Mouse (Mus musculus) E14TG2a.4 (cell line): ENCODE data around the gene Gmfg.

Source experiments
- H3K27me3 ChIP-seq: 2 replicates; pipeline ENCODE4 v1.6.1; 2014; ENCODE audit warnings: low read length, control low read depth; ENCODE audit not compliant: insufficient read depth
- H3K36me3 ChIP-seq: 2 replicates; pipeline ENCODE4 v1.6.1; 2014; ENCODE audit warnings: low read length, control low read depth; ENCODE audit not compliant: insufficient read depth
- H3K4me1 ChIP-seq: replicated peaks from 2 replicates; pipeline ENCODE4 v1.6.1; 2014; ENCODE audit warnings: low read depth, low read length, control low read depth
- H3K4me3 ChIP-seq: replicated peaks from 2 replicates; pipeline ENCODE4 v1.5.1; 2014; ENCODE audit warnings: mild to moderate bottlenecking, low read length
- H3K9me3 ChIP-seq: 2 replicates; pipeline ENCODE4 v1.6.1; 2014; ENCODE audit warnings: low read length, control low read depth
- CTCF ChIP-seq: conservative IDR thresholded peaks from 2 replicates; pipeline ENCODE4 v1.5.1; 2014; ENCODE audit warnings: low read length
- NANOG ChIP-seq: IDR thresholded peaks from 2 replicates; pipeline ENCODE4 v1.6.1; 2014; ENCODE audit warnings: borderline replicate concordance, low read length, mixed read lengths
- POU5F1 ChIP-seq: IDR thresholded peaks from 2 replicates; pipeline ENCODE4 v1.6.1; 2014; ENCODE audit warnings: low read length, borderline replicate concordance

Gmfg gene

GRCm38 (mm10) chr7:28444344-28444974 lies 7.2 kb downstream of the Gmfg start:
- no peak for TF ChIP-seq CTCF
- no peak for TF ChIP-seq POU5F1
- TF ChIP-seq NANOG, result no peak
- peaks cover 56% of the 10 kb centered on the region for H3K4me1 ChIP-seq
- H3K36me3 ChIP-seq, result no peaks in the 10 kb centered on the region
- H3K9me3 ChIP-seq, result no peaks in the 10 kb centered on the region
- no peaks in the 10 kb centered on the region; the same call in 1 of the 2 replicates for H3K27me3 ChIP-seq
- no peak overlapping the region for H3K4me3 ChIP-seq

GRCm38 (mm10) chr7:28446446-28446845 lies 9.2 kb downstream of the Gmfg start:
- H3K9me3 ChIP-seq, result no peaks in the 10 kb centered on the region
- TF ChIP-seq CTCF (peak; percentile 93), NANOG (no peak)
- no peaks in the 10 kb centered on the region; the same call in 1 of the 2 replicates for H3K27me3 ChIP-seq
- H3K4me3 ChIP-seq, result peak overlapping the region; percentile 65
- no peaks in the 10 kb centered on the region for H3K36me3 ChIP-seq
- H3K4me1 ChIP-seq, result peaks cover 54% of the 10 kb centered on the region

DNA sequence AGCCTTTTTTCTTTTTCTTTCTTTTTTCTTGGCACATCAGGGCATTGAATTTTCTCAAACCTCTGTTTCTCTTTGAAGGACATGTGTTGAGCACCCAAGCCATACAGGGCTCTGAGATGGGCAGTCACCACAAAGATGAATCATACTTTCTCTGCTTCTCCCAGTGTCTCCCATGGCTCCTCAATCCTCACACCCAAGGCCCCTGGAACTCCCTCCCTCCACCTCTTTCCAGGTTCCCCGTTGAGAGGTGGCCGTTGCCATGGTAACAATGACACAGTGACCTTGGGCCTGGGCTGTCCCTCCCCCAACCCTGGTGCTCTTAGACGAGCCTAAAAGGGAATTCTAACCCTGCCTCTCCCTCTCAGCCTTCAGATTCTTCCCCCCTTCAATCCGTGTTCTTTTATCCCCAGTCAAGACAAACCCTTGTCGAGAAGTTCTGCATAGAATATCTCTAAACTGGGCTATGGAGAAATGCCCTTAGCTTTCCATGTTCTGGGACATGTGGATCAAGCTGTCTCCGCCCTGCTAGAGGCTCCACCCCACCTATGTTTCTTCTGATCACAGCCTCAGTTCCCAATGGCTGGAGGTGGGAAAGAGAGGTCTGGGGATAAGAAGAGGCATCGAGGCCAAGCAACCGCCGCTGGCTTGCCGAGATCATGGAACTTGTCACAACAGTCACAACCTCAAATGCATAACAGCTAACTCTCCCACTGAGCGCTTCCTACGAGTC lies 10.0 kb downstream of the Gmfg start:
- no peaks in the 10 kb centered on the region for H3K9me3 ChIP-seq
- peaks cover 48% of the 10 kb centered on the region for H3K4me1 ChIP-seq
- no peaks in the 10 kb centered on the region; the same call in 1 of the 2 replicates for H3K27me3 ChIP-seq
- TF ChIP-seq CTCF, result no peak
- H3K4me3 ChIP-seq, result peak overlapping the region; percentile 65
- H3K36me3 ChIP-seq, result no peaks in the 10 kb centered on the region

DNA sequence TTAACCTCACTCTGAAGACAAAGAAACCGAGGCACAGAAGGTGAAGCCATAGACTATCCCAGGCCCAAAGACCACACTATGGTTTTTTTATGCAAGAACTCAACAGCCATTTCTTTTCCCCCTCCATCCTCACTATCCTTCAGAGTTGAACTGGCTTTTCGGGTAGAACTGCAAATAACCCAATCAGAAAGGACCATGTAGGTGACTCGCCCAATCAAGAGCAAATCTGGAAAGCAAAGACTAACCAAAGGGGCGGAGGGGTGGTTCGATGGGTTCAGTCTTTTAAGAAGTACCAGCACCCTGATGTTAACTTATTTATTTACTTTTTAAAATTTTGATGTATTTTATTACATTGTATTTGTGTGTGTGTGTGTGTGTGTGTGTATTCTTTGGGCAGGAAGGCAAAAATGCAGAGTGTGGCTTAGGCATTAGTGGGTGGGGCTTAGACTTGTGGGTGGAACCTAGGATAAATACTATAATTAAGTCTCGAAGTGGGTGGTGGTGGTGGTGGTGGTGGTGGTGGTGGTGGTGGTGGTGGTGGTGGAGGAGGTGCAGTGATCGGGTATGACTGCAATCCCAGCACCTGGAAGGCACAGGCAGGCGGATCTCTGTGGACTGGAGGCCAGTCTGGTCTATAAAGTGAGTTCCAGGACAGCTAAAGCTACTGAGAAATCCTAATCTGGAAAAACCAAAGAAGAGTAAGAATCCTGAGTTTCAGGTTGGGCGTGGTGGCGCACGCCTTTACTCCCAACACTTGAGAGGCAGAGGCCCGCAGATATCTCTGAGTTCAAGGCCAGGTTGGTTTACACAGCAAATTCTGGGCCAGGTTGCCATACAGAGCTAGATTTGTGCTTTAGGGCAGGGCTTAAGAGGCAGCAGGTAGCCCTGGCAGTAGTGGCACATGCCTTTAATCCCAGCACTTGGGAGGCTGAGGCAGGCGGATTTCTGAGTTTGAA lies 10.9 kb downstream of the Gmfg start:
- TF ChIP-seq CTCF, result no peak
- no peak for TF ChIP-seq NANOG
- no peak for TF ChIP-seq POU5F1
- H3K4me1 ChIP-seq, result peaks cover 55% of the 10 kb centered on the region
- peak overlapping the region; percentile 65 for H3K4me3 ChIP-seq
- H3K27me3 ChIP-seq, result peaks cover 2% of the 10 kb centered on the region; the same call in 1 of the 2 replicates
- H3K36me3 ChIP-seq, result no peaks in the 10 kb centered on the region
- H3K9me3 ChIP-seq, result no peaks in the 10 kb centered on the region

GRCm38 (mm10) chr7:28451531-28452360 lies 14.5 kb downstream of the Gmfg start, which contains the start of gene Lrfn1:
Gene Lrfn1 (plus strand): TSS chr7:28451980.
- Histone ChIP-seq H3K9me3 (no peaks in the 10 kb centered on the region), H3K4me1 (peaks cover 55% of the 10 kb centered on the region)
- no peak for TF ChIP-seq POU5F1
- no peak for TF ChIP-seq NANOG
- TF ChIP-seq CTCF, result no peak

GRCm38 (mm10) chr7:28452361-28453005 lies 15.2 kb downstream of the Gmfg start:
- Histone ChIP-seq H3K36me3 (peaks cover 29% of the 10 kb centered on the region), H3K4me3 (peak overlapping the region; percentile 85), H3K27me3 (0 out of 2 replicates have a peak, but pooled peaks cover 2% of the 10 kb centered on the region), H3K9me3 (no peaks in the 10 kb centered on the region), H3K4me1 (peaks cover 48% of the 10 kb centered on the region)
- TF ChIP-seq POU5F1, result no peak
- no peak for TF ChIP-seq NANOG
- TF ChIP-seq CTCF, result no peak

More at GRCm38 (mm10) chr7:28451531-28452360, 14.5 kb downstream of the Gmfg start, which contains the start of gene Lrfn1:
- 0 out of 2 replicates have a peak, but pooled peaks cover 2% of the 10 kb centered on the region for H3K27me3 ChIP-seq
- peaks cover 22% of the 10 kb centered on the region for H3K36me3 ChIP-seq
- peak within 1 kb of the TSS; percentile 85 for H3K4me3 ChIP-seq

- peaks cover 72% of the 10 kb centered on the region for H3K36me3 ChIP-seq
- no peak for TF ChIP-seq POU5F1
- peaks cover 7% of the 10 kb centered on the region for H3K27me3 ChIP-seq
These were observed 23.1 kb downstream of the Gmfg start for GRCm38 (mm10) chr7:28460361-28460760.

More at GRCm38 (mm10) chr7:28460361-28460760, 23.1 kb downstream of the Gmfg start:
- Histone ChIP-seq H3K9me3 (no peaks in the 10 kb centered on the region), H3K4me1 (peaks cover 57% of the 10 kb centered on the region), H3K4me3 (no peak overlapping the region)
